Mouse (Mus musculus) thymus, postnatal 36 days (tissue): ENCODE data around the gene B020011L13Rik.
"Not testable (repeated sequence)": the region's sequence is repeated elsewhere in the genome, so short reads cannot be mapped to it uniquely, and the experiment has no call there.

ENCODE experiments used
- DNase-seq, 2 experiments: peaks; one replicate each; pipeline ENCODE4 v3.0.0; 2022; ENCODE audit warnings: mixed read lengths in 2 of 2

B020011L13Rik gene

DNA sequence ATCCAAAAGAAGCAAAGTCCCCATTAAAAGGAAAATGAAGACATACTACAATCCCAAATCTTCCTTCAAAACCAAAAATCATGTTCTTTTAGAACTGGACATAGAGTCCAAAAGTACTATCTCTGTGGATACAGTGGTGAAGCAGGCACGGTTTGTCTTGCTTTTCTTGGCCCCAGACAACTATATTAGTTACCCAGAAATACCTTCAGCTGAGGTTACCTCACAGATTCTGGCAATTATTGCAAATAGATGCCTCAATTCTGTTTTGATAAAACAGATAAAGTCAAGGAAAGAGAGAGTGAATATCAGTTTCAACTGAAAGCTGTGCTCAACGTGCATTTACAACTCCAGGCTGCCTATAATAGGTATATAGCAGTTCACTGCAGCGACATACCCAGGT, at the start of gene B020011L13Rik:
B020011L13Rik (plus strand) TSS at position 301 of the 400 bp plus-strand sequence.
- DNase-seq: not testable (repeated sequence)

DNA sequence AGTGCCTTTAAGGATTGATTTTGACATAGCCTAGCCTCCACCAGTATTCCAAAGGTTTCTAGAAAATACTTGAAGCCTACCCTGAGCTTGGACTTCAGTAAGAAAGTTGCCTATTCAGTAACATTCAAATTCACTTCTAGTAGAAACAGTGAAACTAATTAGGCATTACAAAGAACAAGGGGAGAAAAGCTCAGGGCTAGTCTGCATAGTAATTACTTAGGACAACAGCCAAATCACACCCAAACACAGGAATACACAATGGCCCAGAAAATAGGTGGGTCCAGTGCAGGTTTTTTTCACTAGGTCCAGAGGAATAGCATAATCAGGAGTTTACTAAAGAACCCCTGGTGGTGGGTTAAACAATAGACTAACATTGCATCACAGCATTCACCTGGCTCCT, 35.3 kb downstream of the B020011L13Rik start:
- DNase-seq: not testable (repeated sequence)

DNA sequence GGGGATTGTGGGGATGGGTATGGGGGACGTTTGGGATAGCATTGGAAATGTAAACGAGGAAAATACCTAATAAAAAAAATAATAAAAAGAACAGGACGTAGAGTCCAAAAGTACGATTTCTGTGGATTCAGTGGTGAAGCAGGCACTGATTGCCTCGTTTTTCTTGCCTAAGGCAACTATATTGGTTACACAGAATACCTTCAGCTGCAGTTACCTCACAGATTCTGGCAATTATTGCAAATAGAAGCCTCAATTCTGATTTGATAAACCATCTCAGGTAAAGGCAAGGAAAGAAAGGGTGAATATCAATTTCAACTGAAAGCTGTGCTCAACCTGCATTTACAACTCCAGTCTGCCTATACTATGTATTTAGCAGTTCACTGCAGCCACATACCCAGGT, 48.8 kb downstream of the B020011L13Rik start, which contains the start of gene Gm28360:
Gm28360 (plus strand) TSS at position 301 of the 400 bp plus-strand sequence.
- DNase-seq: not testable (repeated sequence)

DNA sequence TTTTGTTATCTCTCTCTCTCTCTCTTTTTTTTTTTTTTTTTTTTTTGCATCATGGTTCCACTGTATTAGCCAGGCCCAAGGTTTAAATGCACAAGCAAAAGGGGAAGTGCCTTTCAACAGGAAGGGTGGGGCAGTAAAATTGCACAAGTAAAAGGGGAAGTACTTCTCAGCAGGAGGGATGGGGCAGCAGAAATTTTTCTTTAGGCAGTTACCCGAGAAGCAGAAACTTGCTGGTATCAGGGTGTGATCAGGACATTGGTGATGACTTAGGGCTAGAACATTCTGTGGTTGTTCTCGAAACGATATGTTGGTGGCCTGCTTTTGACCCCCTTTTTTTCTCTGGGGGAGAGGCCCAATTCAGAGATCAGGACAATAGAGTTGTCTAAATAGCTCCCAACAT, 70.8 kb downstream of the B020011L13Rik start:
- DNase-seq: not testable (repeated sequence)
